Mouse (Mus musculus): ENCODE data around the gene Cd300a. TPM values are rescaled to one million over a fixed set of nuclear protein-coding genes. Genes with fewer than 3 reads are reported as not detected.

Cd300a gene
- total RNA-seq, 2 experiments from 2014 or later = 0.36 to 0.42 TPM

DNA sequence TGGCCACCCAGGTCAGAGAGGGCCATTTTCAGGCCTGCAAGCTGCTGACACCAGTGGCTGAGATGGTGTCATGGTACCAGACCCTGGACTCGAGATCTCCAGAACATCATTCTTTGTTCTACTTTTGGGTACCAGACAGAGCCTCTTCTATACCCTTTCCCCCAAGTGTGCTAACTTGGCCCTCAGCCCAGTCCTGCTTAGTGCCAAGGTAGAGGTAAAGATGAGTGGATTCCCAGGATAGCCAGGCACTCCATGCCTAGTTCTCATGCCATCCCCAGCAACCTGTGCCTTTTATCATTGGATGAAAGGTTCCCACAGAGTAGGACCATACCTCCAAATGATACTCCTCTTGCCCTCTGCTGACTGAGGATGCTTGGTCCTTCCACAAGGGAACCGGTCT is 18.3 kb upstream of the Cd300a start:
- H3K4me3 ChIP-seq = no peak overlapping the region
- TF ChIP-seq CTCF (conservative IDR thresholded peaks at IDR 0.05) = no peak
- DNase-seq (ENCODE audit: low spot score in 2 of 2) = no peak
- no peak overlapping the region for H3K27ac ChIP-seq

DNA sequence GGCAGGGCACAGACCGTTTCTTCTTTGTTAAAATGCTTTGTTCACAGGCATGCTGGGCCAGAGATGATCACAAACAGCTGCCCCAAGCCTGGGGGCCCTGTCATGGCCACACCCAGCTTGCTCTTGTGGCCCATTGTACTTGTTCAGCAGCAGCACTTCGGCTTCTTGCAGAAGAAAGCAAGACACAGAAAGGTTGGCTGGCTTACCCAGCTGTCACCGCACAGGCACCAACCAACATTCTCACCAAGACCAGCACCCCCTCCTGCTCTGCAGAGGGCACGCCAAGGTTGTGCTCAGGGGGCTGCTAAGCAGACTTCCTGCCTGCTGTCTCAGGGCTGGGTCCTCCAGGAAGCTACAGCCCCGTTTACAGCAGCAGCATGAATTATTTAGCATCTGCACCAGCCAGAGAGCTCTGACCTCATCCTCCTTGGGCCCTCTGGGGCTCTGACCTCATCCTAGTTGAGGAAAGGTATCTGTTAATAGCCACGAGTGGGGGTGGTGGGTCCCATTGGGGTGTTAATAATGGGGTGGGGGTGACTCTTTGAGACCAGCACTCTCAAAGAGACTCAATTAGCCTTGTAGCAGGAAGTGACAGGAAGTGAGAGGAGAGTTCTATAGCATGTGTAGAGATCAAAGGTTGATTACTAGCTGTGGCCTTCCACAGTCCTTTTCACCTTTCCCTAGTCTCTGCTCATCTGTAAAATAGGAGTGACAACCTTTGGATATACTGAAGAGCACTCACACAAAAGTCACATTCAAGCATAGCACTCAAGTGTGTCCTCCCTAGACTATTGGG is 16.6 kb upstream of the Cd300a start:
- no peak overlapping the region for H3K27ac ChIP-seq
- no peak for DNase-seq (ENCODE audit: low spot score in 2 of 2)
- no peak for TF ChIP-seq CTCF (conservative IDR thresholded peaks at IDR 0.05)
- no peak overlapping the region for H3K4me3 ChIP-seq

DNA sequence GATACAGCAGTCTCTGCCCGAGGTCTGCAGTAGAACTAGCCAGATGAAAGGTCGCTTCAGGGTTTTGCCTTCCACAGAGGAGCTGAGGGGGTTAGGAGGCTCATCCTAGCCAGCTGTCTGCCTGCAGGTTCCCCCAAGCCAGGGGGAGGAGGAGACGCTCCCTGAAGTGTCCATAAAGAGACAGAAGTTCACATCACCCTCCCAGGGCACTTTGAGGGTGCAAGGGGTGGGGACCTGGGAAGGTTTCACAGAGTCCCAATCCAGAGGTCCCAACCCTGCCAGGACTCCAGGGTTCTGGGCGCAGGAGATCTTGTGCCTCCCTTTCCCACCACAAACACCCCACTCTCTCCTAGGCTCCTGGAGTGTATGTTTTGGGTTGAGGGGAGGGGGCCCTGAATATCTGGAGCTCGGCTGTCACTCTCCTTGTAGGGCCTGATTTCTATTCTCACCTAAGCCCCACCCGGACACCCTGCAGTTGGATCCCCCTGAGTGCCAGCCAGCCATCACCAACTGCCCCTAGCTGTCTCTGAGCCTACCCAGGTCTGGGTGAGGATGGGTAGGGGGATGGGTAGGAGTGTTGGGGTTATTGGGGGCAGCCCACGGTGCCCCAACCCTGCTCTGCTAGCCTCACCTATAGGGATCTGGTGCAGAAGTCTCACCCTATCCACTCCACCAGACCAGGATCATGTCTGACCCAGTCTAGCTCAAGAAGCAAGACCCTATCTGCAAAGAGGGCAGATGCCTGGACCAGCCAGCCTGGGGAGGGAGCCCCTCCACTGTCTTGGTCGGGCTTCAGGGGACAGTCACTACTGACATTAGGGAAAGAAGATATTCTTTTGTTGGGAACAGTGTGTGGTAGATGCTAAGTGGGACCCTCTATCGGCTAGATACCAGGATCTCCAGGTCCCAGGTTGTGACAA is 15.4 kb upstream of the Cd300a start:
- Histone ChIP-seq H3K4me3 (no peak overlapping the region), H3K27ac (no peak overlapping the region)
- TF ChIP-seq CTCF (conservative IDR thresholded peaks at IDR 0.05) = no peak
- DNase-seq (ENCODE audit: low spot score in 2 of 2) = no peak

DNA sequence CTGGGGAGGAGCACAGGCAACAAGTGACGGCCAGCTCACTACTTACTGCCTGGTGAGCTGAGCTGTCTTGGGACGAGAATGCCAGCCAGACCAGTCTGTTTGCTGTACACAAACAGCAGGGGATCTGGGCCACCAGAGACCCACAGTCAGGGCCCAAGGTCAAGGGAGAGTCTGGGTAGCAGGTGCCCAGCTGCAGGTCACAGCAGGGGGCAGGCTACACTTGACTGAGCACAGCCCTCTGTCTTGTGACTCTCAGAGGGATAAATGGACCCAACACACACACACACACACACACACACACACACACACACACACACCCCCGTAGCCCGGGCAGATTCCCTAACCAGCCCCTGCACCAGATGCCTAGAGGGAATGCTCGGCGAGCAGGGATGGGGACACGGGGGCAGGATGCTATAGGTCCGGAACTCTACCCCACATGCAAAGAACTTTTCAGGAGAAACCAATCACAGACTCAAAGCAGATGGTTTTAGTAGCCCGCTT is 14.5 kb upstream of the Cd300a start:
- no peak for TF ChIP-seq CTCF (conservative IDR thresholded peaks at IDR 0.05)
- peak in 1 of 2 experiments; percentile 38 for DNase-seq (ENCODE audit: low spot score in 2 of 2)

DNA sequence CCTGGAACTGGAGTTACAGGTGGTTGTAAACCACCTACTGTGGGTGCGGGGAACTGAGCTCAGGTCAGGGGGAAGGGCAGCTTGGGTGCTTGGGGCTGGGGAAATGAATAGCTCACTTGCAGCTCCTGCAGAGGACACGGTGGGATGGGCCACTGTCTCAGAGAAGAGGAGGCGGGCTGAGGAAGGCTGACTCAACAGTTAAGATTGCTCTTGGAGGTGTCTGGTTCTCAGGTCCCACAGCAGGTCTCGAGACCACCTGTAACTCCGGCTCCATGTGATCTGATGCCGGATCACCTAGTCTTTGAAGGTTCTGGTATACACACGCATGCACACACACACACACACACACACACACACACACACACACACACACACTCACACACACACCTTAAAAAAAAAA is 13.7 kb upstream of the Cd300a start:
- no peak for TF ChIP-seq CTCF (conservative IDR thresholded peaks at IDR 0.05)
- no peak overlapping the region for H3K4me3 ChIP-seq
- no peak overlapping the region for H3K27ac ChIP-seq
- DNase-seq (ENCODE audit: low spot score in 2 of 2) = no peak

More for the DNA sequence above, 14.5 kb upstream of the Cd300a start:
- no peak overlapping the region for H3K27ac ChIP-seq
- H3K4me3 ChIP-seq = no peak overlapping the region

DNA sequence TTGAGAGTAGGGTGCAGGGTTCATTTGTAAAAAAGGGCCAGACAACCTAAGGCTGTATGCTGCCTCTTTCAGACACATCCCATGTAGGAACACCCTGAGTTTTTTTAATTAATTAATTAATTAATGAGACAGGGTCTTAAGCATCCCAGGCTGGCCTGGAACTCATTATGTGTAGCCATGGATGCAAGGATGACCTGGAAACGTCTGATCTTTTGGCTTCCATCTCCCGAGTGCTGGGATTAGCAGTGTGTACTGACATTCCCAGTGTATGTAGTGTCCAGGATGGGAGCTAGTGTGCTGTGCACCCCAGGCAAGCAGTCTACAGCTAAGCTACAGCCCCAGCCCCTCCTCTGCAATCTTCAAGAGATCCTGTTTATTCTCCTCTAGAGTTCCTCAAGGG is 13.2 kb upstream of the Cd300a start:
- DNase-seq (ENCODE audit: low spot score in 2 of 2) = no peak
- Histone ChIP-seq H3K27ac (no peak overlapping the region), H3K4me3 (no peak overlapping the region)
- TF ChIP-seq CTCF (conservative IDR thresholded peaks at IDR 0.05) = no peak

DNA sequence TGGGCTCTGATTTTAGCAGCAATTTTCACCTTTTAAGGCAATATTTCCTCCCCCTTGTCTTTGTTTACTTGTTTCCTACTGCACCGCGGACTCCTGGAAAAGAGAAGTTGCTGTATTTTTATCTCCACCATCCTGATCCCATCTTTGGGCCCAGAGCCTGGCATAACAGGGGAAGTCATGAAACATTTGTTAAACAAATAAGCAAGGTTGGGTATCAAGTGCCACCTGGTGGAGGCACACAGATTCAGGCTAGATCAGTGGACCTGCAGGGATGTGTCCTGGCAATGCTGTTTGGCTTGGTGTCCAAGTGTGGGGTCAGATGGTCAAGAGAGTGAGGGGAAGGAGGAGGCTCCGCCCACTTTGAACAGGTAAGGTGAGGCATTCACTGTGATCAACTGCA is 12.7 kb upstream of the Cd300a start:
- H3K4me3 ChIP-seq = no peak overlapping the region
- H3K27ac ChIP-seq = no peak overlapping the region
- DNase-seq (ENCODE audit: low spot score in 2 of 2) = peak; percentile 48 to 54
- peak; percentile 85 for TF ChIP-seq CTCF (conservative IDR thresholded peaks at IDR 0.05)

DNA sequence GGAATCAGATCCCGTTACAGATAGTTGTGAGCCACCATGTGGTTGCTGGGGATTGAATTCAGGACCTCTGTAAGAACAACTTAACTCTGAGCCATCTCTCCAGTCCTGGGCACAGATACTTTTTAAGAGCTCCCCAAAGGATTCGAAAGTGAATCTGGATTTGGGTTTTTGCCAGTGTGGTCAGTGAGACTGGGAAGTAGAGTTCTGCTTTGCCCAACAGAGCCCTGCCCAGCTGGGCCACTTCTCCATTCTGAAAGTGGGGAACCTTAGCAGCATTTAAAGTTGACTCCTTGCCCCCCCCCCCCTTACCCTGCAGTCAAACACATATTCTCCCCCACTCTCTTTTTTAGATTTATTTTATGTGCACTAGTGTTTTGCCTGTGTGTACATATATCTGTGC is 10.2 kb upstream of the Cd300a start:
- DNase-seq (ENCODE audit: low spot score in 2 of 2) = peak in 1 of 2 experiments; percentile 11
- Histone ChIP-seq H3K4me3 (no peak overlapping the region), H3K27ac (no peak overlapping the region)
- TF ChIP-seq CTCF (conservative IDR thresholded peaks at IDR 0.05) = no peak

DNA sequence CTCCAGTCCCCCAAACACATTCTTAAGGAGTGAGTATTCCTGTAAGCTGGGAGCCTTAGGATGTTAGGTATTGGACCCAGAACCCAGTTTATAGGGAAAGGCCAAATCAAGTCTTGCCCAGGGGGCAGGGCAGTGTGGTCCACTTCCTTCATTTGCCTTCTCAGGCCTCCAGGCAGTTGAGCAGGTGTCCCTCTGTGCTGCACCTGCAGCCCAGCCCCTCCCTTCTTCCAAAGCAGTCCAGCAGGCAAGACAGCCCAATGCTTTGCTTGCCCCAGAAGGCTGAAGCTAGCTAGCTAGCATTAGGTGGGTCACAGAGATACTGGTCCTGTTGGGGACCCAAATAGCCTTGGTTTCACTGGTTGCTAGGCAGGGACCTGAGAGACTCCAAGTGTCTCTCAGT is 9.7 kb upstream of the Cd300a start:
- DNase-seq (ENCODE audit: low spot score in 2 of 2) = no peak
- TF ChIP-seq CTCF (conservative IDR thresholded peaks at IDR 0.05) = no peak
- H3K4me3 ChIP-seq = no peak overlapping the region
- no peak overlapping the region for H3K27ac ChIP-seq

DNA sequence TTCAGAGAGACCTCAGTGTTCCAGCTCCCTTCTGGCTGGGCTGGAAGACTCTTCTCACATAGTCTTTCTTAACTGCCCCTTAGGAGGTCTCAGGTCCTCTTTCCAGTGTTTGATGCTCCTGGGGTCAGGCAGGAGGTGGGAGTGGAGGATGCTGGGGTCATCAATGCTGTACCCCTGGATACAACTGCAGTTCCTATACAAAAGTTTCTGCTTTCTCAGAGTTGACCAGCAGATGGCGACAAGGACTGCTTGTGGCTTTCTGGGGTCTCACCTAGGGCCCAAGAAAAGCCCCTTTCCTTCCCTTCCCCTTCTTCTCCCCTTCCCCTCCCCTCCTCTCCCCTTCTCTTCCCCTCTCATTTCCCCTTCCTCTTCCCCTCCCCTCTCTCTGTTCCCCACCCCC is 9.3 kb upstream of the Cd300a start:
- TF ChIP-seq CTCF (conservative IDR thresholded peaks at IDR 0.05) = peak; percentile 81
- Histone ChIP-seq H3K27ac (no peak overlapping the region), H3K4me3 (no peak overlapping the region)
- peak; percentile 13 to 46 for DNase-seq (ENCODE audit: low spot score in 2 of 2)

DNA sequence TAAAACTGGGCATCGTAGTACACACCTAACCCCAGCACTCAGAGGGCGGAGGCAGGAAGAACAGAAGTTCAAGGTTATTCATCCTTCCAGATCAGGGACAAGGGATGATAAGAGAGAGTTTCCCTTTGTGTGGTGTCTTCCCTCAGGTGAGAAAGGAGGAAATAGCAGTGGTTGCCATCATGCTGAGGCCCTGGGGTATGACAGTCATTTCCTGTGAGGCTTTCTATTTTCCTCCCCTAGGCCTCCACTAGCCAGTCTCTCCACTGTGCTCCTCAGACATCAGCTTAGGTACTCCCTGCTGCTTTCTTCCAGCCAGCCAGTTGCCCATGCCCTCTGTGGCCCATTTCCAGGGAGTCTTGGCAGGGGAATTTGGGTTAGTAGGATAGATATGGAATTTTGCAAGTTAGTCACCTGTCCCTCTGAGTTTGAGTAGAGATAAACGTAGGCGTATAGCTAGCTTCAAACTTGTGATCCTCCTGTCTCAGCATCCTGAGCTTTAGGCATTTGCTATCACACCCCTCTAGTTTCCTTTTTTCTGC is 6.5 kb upstream of the Cd300a start:
- no peak overlapping the region for H3K27ac ChIP-seq
- no peak for TF ChIP-seq CTCF (conservative IDR thresholded peaks at IDR 0.05)
- no peak overlapping the region for H3K4me3 ChIP-seq
- no peak for DNase-seq (ENCODE audit: low spot score in 2 of 2)

DNA sequence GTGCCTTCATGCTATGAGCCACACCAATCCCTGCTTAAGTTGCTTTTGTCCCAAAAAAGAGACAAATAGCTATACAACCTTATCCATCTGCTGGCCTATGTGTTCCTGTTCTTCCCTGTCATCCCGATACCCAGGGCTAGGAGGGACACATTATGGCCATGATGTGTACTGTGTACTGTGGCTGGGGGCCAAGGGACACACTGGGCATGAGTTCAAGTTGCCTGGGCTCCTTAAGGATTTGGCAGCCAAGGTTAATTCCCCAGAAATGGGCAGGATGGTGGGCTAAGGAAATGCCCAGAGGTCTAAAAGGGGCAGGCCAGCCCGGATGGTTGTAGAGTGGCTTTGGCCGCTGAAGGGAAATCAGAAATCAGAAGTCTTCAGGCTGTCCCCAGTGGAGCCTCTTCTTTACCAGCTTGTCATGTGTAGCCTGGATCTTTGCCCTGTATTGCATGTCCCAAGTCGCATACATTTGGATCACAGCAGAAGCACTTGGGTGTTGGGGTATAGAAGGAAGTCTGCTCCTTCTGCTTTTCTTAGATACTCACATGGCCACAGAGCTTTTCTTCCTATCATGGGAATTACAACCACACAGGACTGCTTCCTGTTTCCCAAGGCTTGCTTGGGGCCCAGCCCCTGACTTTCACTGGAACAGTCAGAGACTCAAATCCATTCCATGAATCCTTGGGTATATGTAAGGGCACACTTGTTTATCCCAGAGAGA is 5.3 kb upstream of the Cd300a start:
- H3K27ac ChIP-seq = no peak overlapping the region
- DNase-seq (ENCODE audit: low spot score in 2 of 2) = no peak
- TF ChIP-seq CTCF (conservative IDR thresholded peaks at IDR 0.05) = no peak
- no peak overlapping the region for H3K4me3 ChIP-seq
